Mouse (Mus musculus): Measurements from ENCODE around the gene Ank2. TPM values are rescaled to one million over a fixed set of nuclear protein-coding genes. Genes with fewer than 3 reads are reported as not detected.
"Not testable (repeated sequence)": the region's sequence is repeated elsewhere in the genome, so short reads cannot be mapped to it uniquely, and the experiment has no call there.

Ank2 gene
- polyA plus RNA-seq, 1 experiment from 2014 or later, result 16.6 TPM

- Histone ChIP-seq H3K9ac (ENCODE audit: low read length) (no peak overlapping the region), H3K4me2 (ENCODE audit: low read depth, severe bottlenecking) (no peak overlapping the region), H3K27me3 (ENCODE audit: control insufficient read depth, insufficient read depth, low read length) (no peaks in the 10 kb centered on the region), H3K9me3 (ENCODE audit: control insufficient read depth, low read length) (no peaks in the 10 kb centered on the region), H3K36me3 (ENCODE audit: control insufficient read depth, insufficient read depth, low read length) (no peaks in the 10 kb centered on the region), H3K4me1 (ENCODE audit: control insufficient read depth, insufficient read depth, low read length) (no peaks in the 10 kb centered on the region), H3K4me3 (ENCODE audit: low read depth, low read length) (no peak overlapping the region), H3K27ac (replicated peaks; ENCODE audit: low read depth, low read length) (no peak overlapping the region)
- WGBS, result 93% methylated on average over 5 of the region's 5 CpGs
- ATAC-seq (ENCODE audit: insufficient number of reproducible peaks, low FRiP score, low TSS enrichment, low read depth) (no peak), DNase-seq (ENCODE audit: low spot score) (no peak)
Measured at GRCm38 (mm10) chr3:127400976-127401375, 98.2 kb downstream of the Ank2 start.

GRCm38 (mm10) chr3:127400468-127400867 is 98.7 kb downstream of the Ank2 start:
- H3K4me2 ChIP-seq (ENCODE audit: low read depth, severe bottlenecking); H3K4me3 ChIP-seq (ENCODE audit: low read depth, low read length); H3K27me3 ChIP-seq (ENCODE audit: control insufficient read depth, insufficient read depth, low read length); H3K9ac ChIP-seq (ENCODE audit: low read length); H3K9me3 ChIP-seq (ENCODE audit: control insufficient read depth, low read length); DNase-seq (ENCODE audit: low spot score); H3K36me3 ChIP-seq (ENCODE audit: control insufficient read depth, insufficient read depth, low read length); H3K27ac ChIP-seq (replicated peaks; ENCODE audit: low read depth, low read length); H3K4me1 ChIP-seq (ENCODE audit: control insufficient read depth, insufficient read depth, low read length): not testable (repeated sequence)
- ATAC-seq (ENCODE audit: insufficient number of reproducible peaks, low FRiP score, low TSS enrichment, low read depth), result 0 out of 2 replicates have a peak, but pooled peaks have one; percentile 48
- 93% methylated on average over 3 of the region's 3 CpGs for WGBS

- Histone ChIP-seq H3K4me1 (ENCODE audit: control insufficient read depth, insufficient read depth, low read length) (no peaks in the 10 kb centered on the region), H3K36me3 (ENCODE audit: control insufficient read depth, insufficient read depth, low read length) (no peaks in the 10 kb centered on the region), H3K9me3 (ENCODE audit: control insufficient read depth, low read length) (no peaks in the 10 kb centered on the region), H3K27ac (replicated peaks; ENCODE audit: low read depth, low read length) (no peak overlapping the region), H3K9ac (ENCODE audit: low read length) (no peak overlapping the region), H3K4me2 (ENCODE audit: low read depth, severe bottlenecking) (no peak overlapping the region), H3K27me3 (ENCODE audit: control insufficient read depth, insufficient read depth, low read length) (no peaks in the 10 kb centered on the region), H3K4me3 (ENCODE audit: low read depth, low read length) (no peak overlapping the region)
- ATAC-seq (ENCODE audit: insufficient number of reproducible peaks, low FRiP score, low TSS enrichment, low read depth) (no peak), DNase-seq (ENCODE audit: low spot score) (no peak)
- WGBS, result 92% methylated on average over 9 of the region's 9 CpGs
Measured at GRCm38 (mm10) chr3:127397774-127398173, 101.4 kb downstream of the Ank2 start.

GRCm38 (mm10) chr3:127395202-127395601 is 103.9 kb downstream of the Ank2 start:
- Histone ChIP-seq H3K27ac (replicated peaks; ENCODE audit: low read depth, low read length) (no peak overlapping the region), H3K27me3 (ENCODE audit: control insufficient read depth, insufficient read depth, low read length) (no peaks in the 10 kb centered on the region), H3K9me3 (ENCODE audit: control insufficient read depth, low read length) (no peaks in the 10 kb centered on the region), H3K4me2 (ENCODE audit: low read depth, severe bottlenecking) (no peak overlapping the region), H3K4me3 (ENCODE audit: low read depth, low read length) (no peak overlapping the region), H3K9ac (ENCODE audit: low read length) (no peak overlapping the region), H3K36me3 (ENCODE audit: control insufficient read depth, insufficient read depth, low read length) (no peaks in the 10 kb centered on the region), H3K4me1 (ENCODE audit: control insufficient read depth, insufficient read depth, low read length) (no peaks in the 10 kb centered on the region)
- no peak for DNase-seq (ENCODE audit: low spot score)
- ATAC-seq (ENCODE audit: insufficient number of reproducible peaks, low FRiP score, low TSS enrichment, low read depth), result no peak
- WGBS, result 90% methylated on average over 8 of the region's 8 CpGs

- no peaks in the 10 kb centered on the region for H3K27me3 ChIP-seq (ENCODE audit: control insufficient read depth, insufficient read depth, low read length)
- no peak overlapping the region for H3K4me3 ChIP-seq (ENCODE audit: low read depth, low read length)
- DNase-seq (ENCODE audit: low spot score), result no peak
- no peaks in the 10 kb centered on the region for H3K36me3 ChIP-seq (ENCODE audit: control insufficient read depth, insufficient read depth, low read length)
- 90% methylated on average over 14 of the region's 14 CpGs for WGBS
- H3K9me3 ChIP-seq (ENCODE audit: control insufficient read depth, low read length), result no peaks in the 10 kb centered on the region
- no peak overlapping the region for H3K27ac ChIP-seq (replicated peaks; ENCODE audit: low read depth, low read length)
- ATAC-seq (ENCODE audit: insufficient number of reproducible peaks, low FRiP score, low TSS enrichment, low read depth), result no peak
- H3K4me1 ChIP-seq (ENCODE audit: control insufficient read depth, insufficient read depth, low read length), result no peaks in the 10 kb centered on the region
- no peak overlapping the region for H3K9ac ChIP-seq (ENCODE audit: low read length)
- no peak overlapping the region for H3K4me2 ChIP-seq (ENCODE audit: low read depth, severe bottlenecking)
Measured at GRCm38 (mm10) chr3:127387016-127387517, 112.1 kb downstream of the Ank2 start.

GRCm38 (mm10) chr3:127383231-127383630 is 115.9 kb downstream of the Ank2 start:
- WGBS, result 96% methylated on average over 3 of the region's 3 CpGs
- no peaks in the 10 kb centered on the region for H3K4me1 ChIP-seq (ENCODE audit: control insufficient read depth, insufficient read depth, low read length)
- no peaks in the 10 kb centered on the region for H3K9me3 ChIP-seq (ENCODE audit: control insufficient read depth, low read length)
- no peak overlapping the region for H3K9ac ChIP-seq (ENCODE audit: low read length)
- H3K4me2 ChIP-seq (ENCODE audit: low read depth, severe bottlenecking), result no peak overlapping the region
- no peaks in the 10 kb centered on the region for H3K36me3 ChIP-seq (ENCODE audit: control insufficient read depth, insufficient read depth, low read length)
- DNase-seq (ENCODE audit: low spot score) (no peak), ATAC-seq (ENCODE audit: insufficient number of reproducible peaks, low FRiP score, low TSS enrichment, low read depth) (no peak)
- no peak overlapping the region for H3K4me3 ChIP-seq (ENCODE audit: low read depth, low read length)
- H3K27me3 ChIP-seq (ENCODE audit: control insufficient read depth, insufficient read depth, low read length), result no peaks in the 10 kb centered on the region
- H3K27ac ChIP-seq (replicated peaks; ENCODE audit: low read depth, low read length), result no peak overlapping the region

- H3K27ac ChIP-seq (replicated peaks; ENCODE audit: low read depth, low read length), result no peak overlapping the region
- H3K4me3 ChIP-seq (ENCODE audit: low read depth, low read length), result no peak overlapping the region
- ATAC-seq (ENCODE audit: insufficient number of reproducible peaks, low FRiP score, low TSS enrichment, low read depth) (no peak), DNase-seq (ENCODE audit: low spot score) (no peak)
- no peaks in the 10 kb centered on the region for H3K4me1 ChIP-seq (ENCODE audit: control insufficient read depth, insufficient read depth, low read length)
- H3K9ac ChIP-seq (ENCODE audit: low read length), result no peak overlapping the region
- no peaks in the 10 kb centered on the region for H3K9me3 ChIP-seq (ENCODE audit: control insufficient read depth, low read length)
- no peak overlapping the region for H3K4me2 ChIP-seq (ENCODE audit: low read depth, severe bottlenecking)
- no peaks in the 10 kb centered on the region for H3K36me3 ChIP-seq (ENCODE audit: control insufficient read depth, insufficient read depth, low read length)
- WGBS, result 90% methylated on average over 8 of the region's 8 CpGs
- H3K27me3 ChIP-seq (ENCODE audit: control insufficient read depth, insufficient read depth, low read length), result no peaks in the 10 kb centered on the region
Measured at GRCm38 (mm10) chr3:127376901-127377460, 122.2 kb downstream of the Ank2 start.

GRCm38 (mm10) chr3:127375956-127376660 is 123.0 kb downstream of the Ank2 start:
- no peak overlapping the region for H3K9ac ChIP-seq (ENCODE audit: low read length)
- no peaks in the 10 kb centered on the region for H3K9me3 ChIP-seq (ENCODE audit: control insufficient read depth, low read length)
- H3K27me3 ChIP-seq (ENCODE audit: control insufficient read depth, insufficient read depth, low read length), result no peaks in the 10 kb centered on the region
- no peaks in the 10 kb centered on the region for H3K4me1 ChIP-seq (ENCODE audit: control insufficient read depth, insufficient read depth, low read length)
- H3K27ac ChIP-seq (replicated peaks; ENCODE audit: low read depth, low read length), result no peak overlapping the region
- 54% methylated on average over 11 of the region's 11 CpGs for WGBS
- H3K4me3 ChIP-seq (ENCODE audit: low read depth, low read length), result no peak overlapping the region
- DNase-seq (ENCODE audit: low spot score), result no peak
- H3K36me3 ChIP-seq (ENCODE audit: control insufficient read depth, insufficient read depth, low read length), result no peaks in the 10 kb centered on the region
- no peak for ATAC-seq (ENCODE audit: insufficient number of reproducible peaks, low FRiP score, low TSS enrichment, low read depth)
- H3K4me2 ChIP-seq (ENCODE audit: low read depth, severe bottlenecking), result no peak overlapping the region

All from limb, embryonic 11.5 days (tissue).